ENCODE assay signal across 8 mouse cellular contexts in the genomic region with DNA sequence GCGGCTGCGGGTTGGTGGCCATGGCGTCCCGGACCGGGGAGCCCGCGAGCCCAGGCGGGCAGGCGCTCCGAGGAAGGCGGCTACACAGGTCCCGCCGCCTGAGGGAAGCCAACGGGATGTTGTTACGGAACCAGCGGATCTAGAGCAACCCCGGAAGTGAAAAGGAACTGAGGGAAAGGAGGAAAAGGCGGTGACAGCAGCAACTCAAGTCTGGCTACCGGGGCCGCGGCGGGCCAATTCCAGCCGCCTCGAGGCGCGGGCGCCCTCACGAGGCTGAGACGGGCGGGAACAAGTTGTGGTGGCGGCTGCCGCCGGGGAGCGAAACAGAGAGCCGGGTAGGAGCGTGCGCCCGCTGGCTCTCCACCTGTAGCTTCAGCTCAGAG. TPM values are rescaled to one million over a fixed set of nuclear protein-coding genes. Genes with fewer than 3 reads are reported as not detected.
DNase-seq lines count a peak whose midpoint lies in the region; ATAC-seq and TF ChIP-seq lines count a peak whose summit lies in the region.

A gene (minus strand): TSS at position 169 of the 383 bp plus-strand sequence.

- DNase-seq in heart, postnatal 10 days, result peak; percentile 97 to 98
- peak; percentile 85 for DNase-seq in large intestine, adult 2 months (ENCODE audit: low read depth, low spot score)
- DNase-seq in liver, postnatal 0 days, result peak; percentile 95
- DNase-seq in testis, postnatal 10 days (ENCODE audit: low spot score), result peak; percentile 96

- peak within 1 kb of the TSS; percentile 86 for H3K4me2 ChIP-seq in forebrain, embryonic 13.5 days
- peak within 1 kb of the TSS; percentile 93 for H3K4me2 ChIP-seq in liver, postnatal 0 days (ENCODE audit: low read depth, low read length)
- H3K4me2 ChIP-seq in neural tube, embryonic 14.5 days (ENCODE audit: low read depth, low read length), result peak within 1 kb of the TSS; percentile 71

- 0 out of 2 replicates have a peak, but pooled peaks cover 4% of the 10 kb centered on the region for H3K9me3 ChIP-seq in ES-Bruce4 (replicated peaks; ENCODE audit: control insufficient read depth, insufficient read depth, low read length, poor library complexity, severe bottlenecking)
- H3K9me3 ChIP-seq in forebrain, embryonic 13.5 days (replicated peaks), result no peaks in the 10 kb centered on the region
- H3K9me3 ChIP-seq in liver, postnatal 0 days (ENCODE audit: low read length), result no peaks in the 10 kb centered on the region
- no peaks in the 10 kb centered on the region for H3K9me3 ChIP-seq in neural tube, embryonic 14.5 days (ENCODE audit: control insufficient read depth, low read length)

- no peaks in the 10 kb centered on the region for H3K36me3 ChIP-seq in ES-Bruce4 (ENCODE audit: control insufficient read depth, insufficient read depth, low read length, poor library complexity, severe bottlenecking)
- H3K36me3 ChIP-seq in forebrain, embryonic 13.5 days (ENCODE audit: poor library complexity, severe bottlenecking), result no peaks in the 10 kb centered on the region
- no peaks in the 10 kb centered on the region; the same call in 1 of the 2 replicates for H3K36me3 ChIP-seq in liver, postnatal 0 days (replicated peaks; ENCODE audit: insufficient read depth, low read length)
- H3K36me3 ChIP-seq in neural tube, embryonic 14.5 days (ENCODE audit: control insufficient read depth, insufficient read depth, low read length), result no peaks in the 10 kb centered on the region

- peak; percentile 20; the same call in 1 of the 2 replicates for TF ChIP-seq EP300 in ES-Bruce4 (IDR thresholded peaks at IDR 0.05; ENCODE audit: insufficient read depth, low read depth, low read length)
- peak; percentile 74 for TF ChIP-seq EP300 in liver, postnatal 0 days (IDR thresholded peaks at IDR 0.05; ENCODE audit: low read depth)

- under 1% methylated on average over 38 of the region's 38 CpGs for WGBS in forebrain, embryonic 13.5 days
- WGBS in large intestine, adult 2 months, result under 1% methylated on average over 38 of the region's 38 CpGs
- WGBS in liver, postnatal 0 days (ENCODE audit: insufficient replicate concordance), result 0% methylated on average over 37 of the region's 38 CpGs
- 1% methylated on average over 38 of the region's 38 CpGs for WGBS in neural tube, embryonic 14.5 days

- peak; percentile 34 for TF ChIP-seq CTCF in ES-Bruce4 (IDR thresholded peaks at IDR 0.05; ENCODE audit: low read depth, low read length)
- TF ChIP-seq CTCF in liver, postnatal 0 days (IDR thresholded peaks at IDR 0.05; ENCODE audit: low read depth), result peak; percentile 79

- ATAC-seq in cerebellum, adult (ENCODE audit: insufficient number of reproducible peaks, low FRiP score, low TSS enrichment), result peak; percentile 97
- peak; percentile 97 for ATAC-seq in forebrain, embryonic 13.5 days
- peak; percentile 91 for ATAC-seq in liver, postnatal 0 days
- ATAC-seq in neural tube, embryonic 14.5 days (ENCODE audit: low read depth), result peak; percentile 97

- H3K27me3 ChIP-seq in ES-Bruce4 (ENCODE audit: control insufficient read depth, insufficient read depth, low read length, poor library complexity, severe bottlenecking), result no peaks in the 10 kb centered on the region
- H3K27me3 ChIP-seq in forebrain, embryonic 13.5 days, result no peaks in the 10 kb centered on the region
- no peaks in the 10 kb centered on the region for H3K27me3 ChIP-seq in liver, postnatal 0 days (ENCODE audit: insufficient read depth, low read length)
- no peaks in the 10 kb centered on the region for H3K27me3 ChIP-seq in neural tube, embryonic 14.5 days (ENCODE audit: control insufficient read depth, insufficient read depth, low read length)

- intact Hi-C loops in heart, postnatal 10 days (cut with DNase I), result loop anchor here (5.0 kb wide), 1 partner anchor 137 kb away; a partner anchor contains a TSS

- H3K9ac ChIP-seq in ES-Bruce4 (ENCODE audit: low read depth, poor library complexity, severe bottlenecking), result peak within 1 kb of the TSS; percentile 93
- H3K9ac ChIP-seq in forebrain, embryonic 13.5 days, result peak within 1 kb of the TSS; percentile 92
- peak within 1 kb of the TSS; percentile 95 for H3K9ac ChIP-seq in liver, postnatal 0 days (replicated peaks)
- H3K9ac ChIP-seq in neural tube, embryonic 14.5 days (replicated peaks; ENCODE audit: low read depth, low read length), result peak within 1 kb of the TSS; percentile 91

- no peak for TF ChIP-seq POLR2A in ES-Bruce4 (IDR thresholded peaks at IDR 0.05; ENCODE audit: insufficient read depth, low read length)

- H3K27ac ChIP-seq in ES-Bruce4 (ENCODE audit: insufficient read depth, low read length), result no peak within 1 kb of the TSS
- peak within 1 kb of the TSS; percentile 48 for H3K27ac ChIP-seq in forebrain, embryonic 13.5 days
- peak within 1 kb of the TSS; percentile 92 for H3K27ac ChIP-seq in liver, postnatal 0 days (ENCODE audit: low read depth)
- no peak within 1 kb of the TSS for H3K27ac ChIP-seq in neural tube, embryonic 14.5 days (ENCODE audit: low read depth, low read length)

- peak within 1 kb of the TSS; percentile 94 for H3K4me3 ChIP-seq in ES-Bruce4 (ENCODE audit: low read depth, low read length)
- peak within 1 kb of the TSS; percentile 98 for H3K4me3 ChIP-seq in forebrain, embryonic 13.5 days
- peak within 1 kb of the TSS; percentile 90 for H3K4me3 ChIP-seq in liver, postnatal 0 days (ENCODE audit: low read depth, low read length)
- peak within 1 kb of the TSS; percentile 99 for H3K4me3 ChIP-seq in neural tube, embryonic 14.5 days (ENCODE audit: low read depth, low read length)

- H3K4me1 ChIP-seq in ES-Bruce4 (ENCODE audit: control insufficient read depth, insufficient read depth, low read length), result no peaks in the 10 kb centered on the region
- H3K4me1 ChIP-seq in forebrain, embryonic 13.5 days, result peaks cover 19% of the 10 kb centered on the region
- peaks cover 11% of the 10 kb centered on the region for H3K4me1 ChIP-seq in liver, postnatal 0 days (ENCODE audit: insufficient read depth)
- peaks cover 13% of the 10 kb centered on the region for H3K4me1 ChIP-seq in neural tube, embryonic 14.5 days (ENCODE audit: control insufficient read depth, insufficient read depth, low read length)

RNA-seq across cellular contexts. Expression of the gene that starts here (rescaled TPM):
- polyA plus RNA-seq in ES-Bruce4 (2011; ENCODE audit: insufficient read depth, insufficient read length, low read depth, missing spikeins), result 38.4 and 41.0 TPM in 2 replicates
- polyA plus RNA-seq in forebrain, embryonic 13.5 days (2015; fragmentation: Nextera tagmentation; extraction: Ambion mirVana), result 28.9 and 29.6 TPM in 2 replicates
- total RNA-seq in heart, postnatal 10 days (2021), result 10 to 100 TPM; 16.7 to 19.6 TPM
- 1.6 and 2.9 TPM in 2 replicates for polyA plus RNA-seq in large intestine, adult 2 months (2012; rRNA removed)
- 7.8 and 8.0 TPM in 2 replicates for polyA plus RNA-seq in liver, postnatal 0 days (2015; fragmentation: Nextera tagmentation; extraction: Ambion mirVana)
- 33.8 and 35.3 TPM in 2 replicates for polyA plus RNA-seq in neural tube, embryonic 14.5 days (2014; fragmentation: Nextera tagmentation; extraction: Ambion mirVana)

Comparison
In these comparisons a context has a peak if more than half of its experiments do, and no peak if none do; other contexts are left out.
1. H3K27ac ChIP-seq: peak in forebrain, embryonic 13.5 days (single experiment) and liver, postnatal 0 days (single experiment); none in ES-Bruce4 (single experiment) and neural tube, embryonic 14.5 days (single experiment).
2. Peak in every context shown above with its lines, with median percentiles within 50 percentile points of each other: H3K4me3 ChIP-seq, H3K9ac ChIP-seq, ATAC-seq, H3K4me2 ChIP-seq and DNase-seq.